8 mouse cellular contexts compared by ENCODE assay signal in the genomic region with DNA sequence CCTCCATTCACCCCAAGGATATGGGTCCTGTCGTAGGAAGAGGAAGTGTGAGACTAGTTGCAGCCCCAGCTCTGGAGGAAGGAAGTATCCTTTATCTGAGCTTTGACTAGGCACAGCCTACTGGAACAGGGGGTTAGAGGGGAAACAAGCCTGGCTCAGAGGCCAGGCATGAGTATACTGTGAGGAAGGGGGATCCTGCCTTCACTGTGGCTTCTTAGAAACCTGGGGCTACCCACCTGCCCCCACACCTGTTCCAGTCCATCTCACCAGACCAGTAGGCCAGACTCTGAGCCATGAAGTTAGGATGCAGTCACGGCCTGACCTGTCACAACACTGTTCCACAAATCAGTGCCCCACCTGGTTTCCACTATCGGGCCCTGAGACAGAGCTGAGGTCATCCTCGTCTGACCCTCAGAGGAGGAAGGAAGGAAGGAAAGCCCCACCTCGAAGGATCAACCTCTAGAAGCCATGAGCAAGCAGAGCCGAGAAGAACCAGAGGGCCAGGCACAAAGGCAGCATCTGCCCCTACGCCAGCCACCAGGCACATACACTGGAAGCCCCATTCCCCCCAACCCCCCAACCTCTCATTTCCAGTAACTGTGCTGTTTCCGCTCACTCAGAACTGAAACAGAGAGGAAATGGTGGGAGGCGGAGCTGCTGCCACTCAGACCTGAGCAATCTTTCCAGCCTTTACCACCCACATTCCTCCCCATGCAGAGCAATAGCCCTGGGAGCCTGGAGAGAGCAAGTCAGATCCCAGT. TPM values are rescaled to one million over a fixed set of nuclear protein-coding genes. Genes with fewer than 3 reads are reported as not detected.
A peak's percentile ranks its signal among the peaks of the same experiment; 100 is the strongest.
DNase-seq lines count a peak whose midpoint lies in the region; ATAC-seq and TF ChIP-seq lines count a peak whose summit lies in the region.

No protein-coding gene starts in this region.

- H3K9ac ChIP-seq in heart, postnatal 0 days (replicated peaks; ENCODE audit: low read depth, low read length) = no peak overlapping the region
- H3K9ac ChIP-seq in limb, embryonic 15.5 days = no peak overlapping the region
- H3K9ac ChIP-seq in neural tube, embryonic 13.5 days = peak overlapping the region; percentile 31

- H3K4me1 ChIP-seq in heart, postnatal 0 days (ENCODE audit: control insufficient read depth, insufficient read depth) = peaks cover 58% of the 10 kb centered on the region
- H3K4me1 ChIP-seq in limb, embryonic 15.5 days = peaks cover 98% of the 10 kb centered on the region
- H3K4me1 ChIP-seq in neural tube, embryonic 13.5 days (replicated peaks) = peaks cover 100% of the 10 kb centered on the region

- peak overlapping the region; percentile 26 for H3K4me2 ChIP-seq in heart, postnatal 0 days (ENCODE audit: low read depth, low read length)
- H3K4me2 ChIP-seq in limb, embryonic 15.5 days = peak overlapping the region; percentile 22; the same call in 1 of the 2 replicates
- peak overlapping the region; percentile 48 for H3K4me2 ChIP-seq in neural tube, embryonic 13.5 days

- ATAC-seq in heart, postnatal 0 days (ENCODE audit: insufficient read depth, low read depth) = peak; percentile 39
- ATAC-seq in limb, embryonic 15.5 days (ENCODE audit: insufficient number of reproducible peaks, low FRiP score, low TSS enrichment, low read depth) = no peak
- no peak for ATAC-seq in neural tube, embryonic 13.5 days (ENCODE audit: low read depth)

- H3K27ac ChIP-seq in heart, postnatal 0 days (ENCODE audit: low read depth) = peak overlapping the region; percentile 86
- peak overlapping the region; percentile 79 for H3K27ac ChIP-seq in limb, embryonic 15.5 days
- H3K27ac ChIP-seq in neural tube, embryonic 13.5 days (replicated peaks) = peak overlapping the region; percentile 94

- no peaks in the 10 kb centered on the region for H3K9me3 ChIP-seq in heart, postnatal 0 days (replicated peaks; ENCODE audit: control insufficient read depth, low read length)
- no peaks in the 10 kb centered on the region for H3K9me3 ChIP-seq in limb, embryonic 15.5 days
- no peaks in the 10 kb centered on the region for H3K9me3 ChIP-seq in neural tube, embryonic 13.5 days

- no peak; the same call in 1 of the 2 replicates for TF ChIP-seq EP300 in heart, postnatal 0 days (IDR thresholded peaks at IDR 0.05; ENCODE audit: low read depth)

- 45% methylated on average over 9 of the region's 9 CpGs for WGBS in heart, postnatal 0 days
- 19% methylated on average over 9 of the region's 9 CpGs for WGBS in limb, embryonic 15.5 days
- 24% methylated on average over 9 of the region's 9 CpGs for WGBS in neural tube, embryonic 13.5 days

- intact Hi-C loops in heart, postnatal 25 days (cut with DNase I) = loop anchor here (1.0 to 5.0 kb wide), 2 partner anchors 18 to 54 kb away; no protein-coding TSS in a partner anchor
- intact Hi-C loops in left cerebral cortex, postnatal 10 days (cut with DNase I) = no loop called here

- H3K27me3 ChIP-seq in heart, postnatal 0 days (ENCODE audit: control insufficient read depth, insufficient read depth, low read length) = no peaks in the 10 kb centered on the region
- H3K27me3 ChIP-seq in limb, embryonic 15.5 days = no peaks in the 10 kb centered on the region
- no peaks in the 10 kb centered on the region for H3K27me3 ChIP-seq in neural tube, embryonic 13.5 days

- DNase-seq in heart, adult 11 months = peak; percentile 98
- no peak for DNase-seq in heart, postnatal 25 days (ENCODE audit: low spot score)
- DNase-seq in brain, embryonic 14.5 days (ENCODE audit: low read depth) = peak; percentile 82
- peak; percentile 61 for DNase-seq in heart, postnatal 0 days (ENCODE audit: low spot score)
- DNase-seq in urinary bladder, adult 18-20 months (ENCODE audit: low spot score in 2 of 2) = no peak
- DNase-seq in left cerebral cortex, postnatal 10 days (ENCODE audit: extremely low spot score in 1 of 2, low spot score in 2 of 2) = no peak

- no peak for TF ChIP-seq POLR2A in brain, embryonic 14.5 days (IDR thresholded peaks at IDR 0.05; ENCODE audit: borderline replicate concordance, extremely low read depth, insufficient read depth, insufficient read length, poor library complexity, severe bottlenecking)

- peaks cover 4% of the 10 kb centered on the region; the same call in 1 of the 2 replicates for H3K36me3 ChIP-seq in heart, postnatal 0 days (replicated peaks; ENCODE audit: control insufficient read depth, insufficient read depth, low read length)
- H3K36me3 ChIP-seq in limb, embryonic 15.5 days = no peaks in the 10 kb centered on the region; the same call in 1 of the 2 replicates
- no peaks in the 10 kb centered on the region for H3K36me3 ChIP-seq in neural tube, embryonic 13.5 days

- no peak for TF ChIP-seq CTCF in brain, embryonic 14.5 days (IDR thresholded peaks at IDR 0.05; ENCODE audit: borderline replicate concordance, extremely low read depth, insufficient read depth, insufficient read length)
- TF ChIP-seq CTCF in heart, postnatal 0 days (IDR thresholded peaks at IDR 0.05; ENCODE audit: low read depth) = no peak

- H3K4me3 ChIP-seq in heart, postnatal 0 days (ENCODE audit: low read depth, low read length) = no peak overlapping the region
- H3K4me3 ChIP-seq in limb, embryonic 15.5 days = no peak overlapping the region
- no peak overlapping the region for H3K4me3 ChIP-seq in neural tube, embryonic 13.5 days

RNA-seq across cellular contexts. Expression of a gene that starts 23.3 kb away (rescaled TPM):
- total RNA-seq in heart, postnatal 25 days (2021) = 10 to 100 TPM; 27.5 to 32.3 TPM
- 30.5 and 42.4 TPM in 2 replicates for polyA plus RNA-seq in brain, embryonic 14.5 days (2012; rRNA removed)
- 54.0 and 63.3 TPM in 2 replicates for total RNA-seq in heart, postnatal 0 days (2014; rRNA removed; ENCODE audit: low replicate concordance)
- polyA plus RNA-seq in heart, postnatal 0 days (2015; fragmentation: Nextera tagmentation; extraction: Ambion mirVana) = 4.9 and 5.7 TPM in 2 replicates
- polyA plus RNA-seq in limb, embryonic 15.5 days (2015; fragmentation: Nextera tagmentation; extraction: Ambion mirVana) = 23.1 and 24.3 TPM in 2 replicates
- 19.3 and 20.5 TPM in 2 replicates for polyA plus RNA-seq in neural tube, embryonic 13.5 days (2015; fragmentation: Nextera tagmentation; extraction: Ambion mirVana)
- 10 to 100 TPM; 26.4 to 30.5 TPM for total RNA-seq in left cerebral cortex, postnatal 10 days (2021)

RNA-seq across cellular contexts. Expression of a gene that starts 48.2 kb away (rescaled TPM):
- 10 to 100 TPM; 34.9 to 38.8 TPM for total RNA-seq in heart, postnatal 25 days (2021)
- polyA plus RNA-seq in brain, embryonic 14.5 days (2012; rRNA removed) = 50.0 and 60.0 TPM in 2 replicates
- 48.3 and 49.0 TPM in 2 replicates for total RNA-seq in heart, postnatal 0 days (2014; rRNA removed; ENCODE audit: low replicate concordance)
- 7.1 and 7.5 TPM in 2 replicates for polyA plus RNA-seq in heart, postnatal 0 days (2015; fragmentation: Nextera tagmentation; extraction: Ambion mirVana)
- polyA plus RNA-seq in limb, embryonic 15.5 days (2015; fragmentation: Nextera tagmentation; extraction: Ambion mirVana) = 26.2 and 30.5 TPM in 2 replicates
- 18.4 and 20.7 TPM in 2 replicates for polyA plus RNA-seq in neural tube, embryonic 13.5 days (2015; fragmentation: Nextera tagmentation; extraction: Ambion mirVana)
- 10 to 100 TPM; 43.6 to 46.3 TPM for total RNA-seq in left cerebral cortex, postnatal 10 days (2021)

Comparison
In these comparisons a context has a peak if more than half of its experiments do, and no peak if none do; other contexts are left out.
1. DNase-seq: peak in heart, adult 11 months (single experiment), brain, embryonic 14.5 days (single experiment) and heart, postnatal 0 days (single experiment); none in heart, postnatal 25 days (single experiment), urinary bladder, adult 18-20 months (0 of 2) and left cerebral cortex, postnatal 10 days (0 of 2).
2. Peak in every context shown above with its lines, with median percentiles within 50 percentile points of each other: H3K27ac ChIP-seq and H3K4me2 ChIP-seq.